Mouse (Mus musculus) bone marrow macrophage, adult 2 months (primary cell): ENCODE data around the gene Cd9.

ENCODE experiments used
- CTCF ChIP-seq: IDR thresholded peaks from 2 replicates; pipeline ENCODE4 v1.5.1; 2012; ENCODE audit warnings: low read depth, mild to moderate bottlenecking, low read length, moderate library complexity
- POLR2A ChIP-seq: IDR thresholded peaks from 2 replicates; pipeline ENCODE4 v1.6.1; 2012; ENCODE audit warnings: mild to moderate bottlenecking, low read depth, low read length, borderline replicate concordance

DNA sequence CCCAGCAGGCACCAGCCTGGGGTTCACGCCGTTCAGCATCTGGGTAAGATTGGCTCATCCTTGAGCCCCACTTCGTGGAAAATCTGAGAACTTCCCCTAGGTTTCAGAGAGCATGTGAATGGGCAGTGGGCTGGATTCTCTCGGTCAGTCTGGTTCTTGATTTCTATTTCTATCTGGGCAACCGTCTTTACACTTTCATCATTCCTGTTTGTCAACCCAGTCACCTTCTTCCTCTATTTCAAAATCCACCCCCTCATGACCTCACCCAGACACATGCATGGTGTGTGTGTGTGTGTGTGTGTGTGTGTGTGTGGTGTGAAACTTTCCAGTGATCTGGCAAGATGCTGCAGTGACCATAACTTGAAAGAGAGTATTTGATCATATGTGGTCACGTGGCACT, 49.2 kb downstream of the Cd9 start:
- TF ChIP-seq POLR2A (no peak), CTCF (no peak)
